Mouse (Mus musculus) lung, postnatal 36 days (tissue): ENCODE data around the gene Mtmr6.

Source experiments
- DNase-seq: peaks from one replicate; pipeline ENCODE4 v3.0.0; 2022; ENCODE audit warnings: mixed read lengths

The Mtmr6 gene

GRCm38 (mm10) chr14:60264990-60265876, at the start of gene Mtmr6:
Gene Mtmr6 (plus strand): TSS chr14:60265228.
- DNase-seq, result peak; percentile 98

GRCm38 (mm10) chr14:60216125-60216524, 48.9 kb upstream of the Mtmr6 start:
- DNase-seq, result no peak

DNA sequence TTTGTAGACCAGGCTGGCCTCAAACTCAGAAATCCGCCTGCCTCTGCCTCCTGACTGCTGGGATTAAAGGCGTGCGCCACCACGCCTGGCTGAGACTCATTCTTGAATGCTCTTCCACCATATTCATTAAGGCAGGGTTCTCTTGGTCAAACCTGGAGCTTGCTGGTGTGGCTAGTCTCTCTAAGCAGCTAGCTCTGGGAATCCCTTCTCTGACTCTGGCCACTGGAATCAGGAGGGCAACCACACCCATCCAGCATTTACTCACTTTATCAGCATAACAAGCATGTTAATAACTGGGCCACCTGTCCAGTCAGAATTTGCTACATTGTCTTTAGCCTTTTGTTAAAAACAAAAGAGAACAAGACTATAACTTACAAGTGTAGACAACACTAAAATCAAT, 47.4 kb upstream of the Mtmr6 start:
- DNase-seq, result no peak

- DNase-seq, result no peak
These were observed 45.1 kb upstream of the Mtmr6 start for GRCm38 (mm10) chr14:60219886-60220285.

GRCm38 (mm10) chr14:60238551-60238950, 26.5 kb upstream of the Mtmr6 start:
- DNase-seq, result peak; percentile 9

DNA sequence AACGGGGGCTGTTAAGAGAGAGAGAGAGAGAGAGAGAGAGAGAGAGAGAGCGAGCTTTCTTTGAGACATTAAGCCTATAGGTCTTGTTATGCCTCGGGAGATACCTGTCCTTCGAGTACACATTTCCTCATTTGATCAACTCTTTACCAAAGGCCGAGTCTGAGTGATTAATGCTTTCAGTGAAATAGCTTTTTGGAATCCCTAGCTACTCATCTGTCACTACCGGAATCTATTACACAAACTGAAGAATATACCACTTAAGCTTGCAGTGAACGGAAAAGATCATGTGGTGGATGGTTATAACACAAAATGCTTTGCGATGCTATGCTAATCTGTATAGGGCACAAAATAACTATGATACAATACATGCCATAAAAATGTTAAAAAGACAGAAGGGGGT, 14.7 kb upstream of the Mtmr6 start:
- no peak for DNase-seq

DNA sequence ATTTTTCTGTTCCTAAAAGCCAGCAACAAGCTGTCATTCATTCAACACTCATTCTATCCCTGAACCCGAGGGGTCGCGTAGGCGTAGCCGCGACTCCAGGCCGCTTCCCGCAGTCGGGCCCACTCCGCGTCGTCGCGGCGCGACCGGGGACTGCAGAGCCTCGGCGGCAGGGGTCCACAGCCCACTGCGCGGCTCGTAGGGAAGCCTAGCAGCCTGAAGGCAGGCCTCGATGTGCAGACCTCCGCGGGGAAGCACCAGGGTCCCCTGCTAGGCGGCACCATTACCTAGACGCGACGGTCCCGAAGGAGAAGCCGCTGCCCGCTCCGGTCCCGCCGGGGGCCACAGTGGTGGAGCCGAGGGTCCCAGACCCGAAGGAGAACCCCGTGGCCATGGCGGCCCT, 14.1 kb upstream of the Mtmr6 start:
- no peak for DNase-seq

DNA sequence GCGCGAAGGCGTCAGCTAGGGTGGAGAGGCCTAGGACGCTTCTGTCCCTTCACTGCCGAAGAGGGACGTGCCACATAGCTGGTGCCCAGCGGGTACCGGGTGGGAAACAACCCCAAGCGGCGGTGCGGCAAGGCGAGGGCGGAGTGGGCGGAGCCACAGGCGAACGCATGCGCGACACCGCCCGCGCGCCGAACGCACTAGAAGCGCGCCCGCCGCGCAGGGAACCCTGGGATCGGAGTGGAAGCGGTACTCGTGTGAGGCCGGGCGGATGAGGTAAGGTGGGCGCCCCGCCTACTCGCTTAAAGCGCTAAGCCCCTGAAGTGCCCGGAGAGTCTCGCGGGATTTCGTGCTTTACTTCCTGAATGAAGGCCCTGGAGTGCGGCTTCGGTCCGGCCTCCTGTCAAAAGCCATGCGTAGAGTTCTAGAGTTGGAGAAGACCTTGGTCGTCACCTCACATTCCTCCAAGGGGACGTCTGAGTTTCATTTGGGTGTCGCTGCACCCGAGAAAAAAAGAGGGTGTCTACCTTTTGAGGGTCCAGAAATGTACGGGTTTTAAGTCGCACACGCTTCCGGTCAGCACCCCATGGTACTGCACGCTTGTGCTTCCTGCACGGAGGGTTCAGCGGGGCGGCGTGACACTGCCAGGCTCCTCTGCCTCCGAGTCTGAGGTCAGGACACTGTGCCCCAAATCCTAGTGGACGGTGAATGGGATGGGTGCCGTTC, 13.6 kb upstream of the Mtmr6 start, which contains the start of the genes Nupl1 and Gm49336:
TSS of gene Nupl1 (minus strand) at position 151 of the 723 bp plus-strand sequence.
TSS of gene Gm49336 (minus strand) at position 227 of the 723 bp plus-strand sequence.
- peak; percentile 100 for DNase-seq

- peak; percentile 13 for DNase-seq
These were observed 12.7 kb upstream of the Mtmr6 start for GRCm38 (mm10) chr14:60252004-60253000.

GRCm38 (mm10) chr14:60253466-60253865, 11.6 kb upstream of the Mtmr6 start:
- no peak for DNase-seq

GRCm38 (mm10) chr14:60254774-60255173, 10.3 kb upstream of the Mtmr6 start:
- DNase-seq, result no peak

DNA sequence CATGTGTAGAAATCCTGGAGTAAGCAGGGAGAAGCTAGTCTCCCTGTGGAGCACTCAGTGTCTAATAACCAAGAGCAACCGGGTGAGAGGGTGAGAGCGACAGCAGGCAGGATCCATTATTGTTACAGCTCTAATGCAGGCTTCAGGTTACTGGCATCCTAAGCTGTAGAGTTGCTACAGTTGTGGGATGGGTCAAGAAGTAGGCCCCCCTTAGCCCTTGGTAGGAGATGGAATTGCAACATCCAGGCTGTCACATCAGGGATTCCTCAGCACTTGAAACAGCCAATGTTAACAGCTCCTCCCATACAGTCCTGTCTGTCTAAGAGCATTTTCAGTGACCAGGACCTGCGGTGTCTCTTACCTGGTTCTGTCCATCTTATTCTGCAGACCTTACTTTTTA, 8.7 kb upstream of the Mtmr6 start:
- peak; percentile 54 for DNase-seq

GRCm38 (mm10) chr14:60257101-60257500, 7.9 kb upstream of the Mtmr6 start:
- no peak for DNase-seq

GRCm38 (mm10) chr14:60257851-60258250, 7.2 kb upstream of the Mtmr6 start:
- peak; percentile 59 for DNase-seq

DNA sequence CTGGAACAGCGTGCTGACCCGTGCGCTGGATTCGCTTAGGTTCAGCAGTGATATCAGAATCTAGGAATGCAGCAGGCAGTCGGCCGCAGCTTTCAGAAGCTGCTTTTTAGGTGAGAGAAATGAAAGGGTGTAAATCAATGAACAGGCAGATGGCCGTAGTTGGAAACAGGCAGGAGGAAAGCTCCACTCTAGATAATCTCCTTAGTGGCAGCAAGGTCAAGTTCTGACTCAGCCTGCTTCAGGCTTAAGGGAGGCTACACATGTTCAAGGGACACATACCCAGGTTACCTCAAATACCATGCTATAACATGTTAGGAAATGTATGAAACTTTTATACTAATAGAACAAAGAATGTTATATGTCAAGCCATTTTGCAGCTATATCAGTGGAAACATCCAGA, 2.7 kb upstream of the Mtmr6 start:
- no peak for DNase-seq

- peak; percentile 44 for DNase-seq
These were observed 4.3 kb downstream of the Mtmr6 start for GRCm38 (mm10) chr14:60269333-60269732.

GRCm38 (mm10) chr14:60273346-60273745, 8.3 kb downstream of the Mtmr6 start:
- DNase-seq, result no peak

DNA sequence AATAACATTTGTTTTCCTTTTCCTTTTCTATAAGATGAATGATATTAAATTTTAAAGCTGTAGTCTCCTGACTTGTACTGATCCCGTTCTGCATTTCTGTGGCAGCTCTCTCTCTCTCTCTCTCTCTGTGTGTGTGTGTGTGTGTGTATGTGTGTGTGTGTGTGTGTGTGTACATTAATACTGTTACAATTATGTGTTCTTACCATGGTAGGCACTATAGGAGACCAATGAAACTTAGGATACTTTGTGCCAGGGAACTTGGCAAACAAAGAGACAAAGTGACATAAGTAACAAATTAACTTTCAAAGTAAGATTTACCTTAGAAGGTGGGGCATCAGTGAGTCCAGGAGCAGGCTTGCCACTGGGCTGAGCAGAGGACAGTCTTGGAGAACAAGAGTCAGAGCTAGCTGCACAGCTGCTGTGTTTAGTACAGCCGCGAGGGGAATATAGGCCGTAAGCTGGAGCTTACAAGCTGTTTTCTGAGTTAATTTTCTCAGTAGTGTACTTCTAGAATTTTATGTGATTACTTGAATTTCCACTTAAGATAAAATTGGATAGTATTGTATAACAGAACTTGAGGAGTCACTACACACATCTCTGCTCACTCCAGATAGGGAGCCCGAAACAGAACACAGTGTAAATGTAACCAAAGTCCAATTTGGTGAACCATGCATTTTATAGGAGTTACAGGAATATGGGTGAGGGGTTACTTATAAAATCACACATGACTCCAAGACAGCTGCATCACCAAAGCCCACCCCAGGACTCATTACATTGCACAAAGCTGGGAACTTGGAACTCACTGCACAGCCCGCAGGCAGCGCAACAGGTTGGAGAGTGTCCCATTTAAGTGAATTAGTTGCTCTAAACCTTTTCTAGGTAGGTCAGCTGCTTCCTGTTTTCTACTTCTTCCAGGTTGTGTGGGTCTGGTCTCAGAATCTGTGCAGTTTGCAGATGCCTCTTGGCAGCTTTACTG, 10.6 kb downstream of the Mtmr6 start:
- no peak for DNase-seq

DNA sequence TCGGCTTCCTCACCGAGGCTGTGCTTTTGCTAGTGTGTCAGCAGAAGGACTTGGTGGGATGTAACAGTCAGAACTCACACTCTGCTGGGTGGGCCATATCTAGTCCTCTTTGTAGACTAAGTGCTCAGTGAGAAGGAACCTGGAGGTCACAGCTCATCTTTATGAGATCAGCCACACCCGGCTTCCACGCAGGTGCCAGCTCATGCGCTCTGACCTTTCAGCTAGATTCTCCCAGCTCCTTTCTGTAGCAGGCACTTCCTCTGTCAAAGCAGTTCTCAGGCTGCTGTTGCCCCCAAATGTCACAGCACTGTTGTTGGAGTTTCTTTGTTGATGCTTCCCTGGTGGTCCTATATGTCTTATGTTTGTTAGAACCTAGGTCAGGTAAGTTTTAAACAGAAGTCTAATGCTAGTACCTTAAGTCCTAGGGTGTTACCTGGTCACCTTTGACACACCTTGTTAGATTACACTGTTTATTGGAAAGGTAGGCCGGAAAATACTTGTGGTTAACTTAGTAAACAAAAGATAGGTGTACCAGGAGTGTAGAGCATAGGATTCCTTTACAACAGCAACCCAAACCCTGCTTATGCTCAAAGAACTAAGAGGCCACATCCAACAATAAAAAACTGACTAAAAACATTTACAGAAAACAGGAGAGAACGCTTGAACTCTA, 21.3 kb downstream of the Mtmr6 start:
- no peak for DNase-seq

- DNase-seq, result no peak
These were observed 25.3 kb downstream of the Mtmr6 start for GRCm38 (mm10) chr14:60290363-60290762.

GRCm38 (mm10) chr14:60295531-60295930, 30.5 kb downstream of the Mtmr6 start:
- DNase-seq, result no peak
